Mouse (Mus musculus) G1E-ER4 (cell line): Measurements from ENCODE around the gene Nqo1. TPM values are rescaled to one million over a fixed set of nuclear protein-coding genes. Genes with fewer than 3 reads are reported as not detected.

Experiments used
- GATA1 ChIP-seq: IDR thresholded peaks from one replicate; pipeline ENCODE4 v1.8.0; 2012; ENCODE audit warnings: low read length, inconsistent platforms
- polyA plus RNA-seq: library from polyadenylated mRNA; stranded (reverse); fragments of >175 nt; gene quantifications from 2 replicates; pipeline ENCODE4 v1.2.3, GENCODE M21; 2012

The Nqo1 gene
- polyA plus RNA-seq, 1 experiment: 0.50 TPM

DNA sequence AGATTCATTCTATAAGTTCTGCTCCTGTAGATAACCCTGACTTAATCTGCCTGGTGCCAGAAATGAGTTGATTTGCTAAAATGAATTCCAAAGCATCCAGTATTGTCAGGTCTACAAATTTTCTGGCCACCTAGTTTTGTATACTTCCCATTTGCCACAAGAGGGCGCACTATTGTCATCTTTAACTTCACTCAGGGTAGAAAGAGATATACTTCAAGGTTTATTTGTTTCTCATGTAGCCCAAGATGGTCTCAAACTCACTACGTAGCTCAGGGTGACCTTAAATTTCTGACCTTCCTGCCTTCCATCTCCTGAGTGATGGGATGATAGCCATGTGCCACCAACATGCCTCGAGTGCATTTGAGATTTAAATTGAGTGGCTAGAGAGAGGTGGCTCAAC lies 16.4 kb downstream of the Nqo1 start:
- no peak for TF ChIP-seq GATA1

DNA sequence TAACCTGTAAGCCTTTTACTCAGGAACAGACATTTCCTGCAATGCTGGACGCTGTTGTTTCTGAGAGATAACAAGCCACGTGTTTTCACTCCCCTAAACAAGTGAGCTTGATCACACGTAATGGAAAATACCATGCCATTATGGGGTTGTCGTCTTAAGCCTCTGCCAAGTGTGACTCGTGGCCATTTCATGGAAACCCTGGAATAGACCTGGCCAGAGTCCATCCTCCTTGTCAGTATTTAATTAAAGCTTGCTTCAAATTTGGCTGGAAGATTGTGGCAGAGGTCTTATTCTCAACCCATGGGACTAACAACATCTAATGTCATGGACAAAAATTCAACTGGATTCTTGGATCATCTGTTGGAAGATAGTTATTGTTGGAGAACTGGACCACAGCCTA lies 16.8 kb downstream of the Nqo1 start:
- no peak for TF ChIP-seq GATA1

DNA sequence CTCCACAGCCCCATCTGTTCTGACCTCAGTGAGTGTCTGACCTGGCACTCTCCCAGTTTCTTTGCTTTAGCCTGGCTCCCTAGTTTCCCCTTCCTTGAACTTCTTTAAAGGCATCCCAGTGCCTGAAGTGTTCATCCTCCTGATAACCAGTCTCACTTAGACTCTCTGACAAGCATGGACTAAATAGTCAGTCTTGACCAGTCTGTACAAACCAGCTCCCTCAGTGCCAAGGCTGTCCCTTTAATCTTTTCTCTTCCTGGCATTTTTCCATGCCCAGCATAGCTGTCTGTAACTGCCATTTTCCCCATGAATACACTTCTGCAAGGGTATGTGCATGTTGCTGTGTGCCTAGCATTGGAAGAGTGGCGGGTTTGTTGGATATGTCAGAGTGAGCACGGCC lies 17.9 kb downstream of the Nqo1 start:
- no peak for TF ChIP-seq GATA1

DNA sequence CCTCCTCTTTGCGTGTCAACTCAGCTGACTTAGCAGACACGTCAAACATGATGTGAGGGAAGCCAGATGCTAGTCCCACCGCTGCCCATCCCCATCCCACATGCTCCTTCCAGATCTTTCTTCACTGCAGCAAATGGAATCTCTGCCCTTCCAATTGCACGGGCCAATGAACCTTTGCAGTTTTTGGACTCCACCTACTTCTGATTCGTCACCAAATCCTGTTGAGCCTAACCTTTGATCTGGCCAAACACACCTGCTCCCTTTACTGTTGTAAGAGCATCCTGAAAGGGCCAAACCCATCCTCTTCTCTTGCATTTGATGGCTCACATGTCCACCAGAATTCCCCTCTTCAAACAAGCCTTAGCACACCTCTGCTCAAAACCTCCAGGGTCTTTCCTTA lies 18.4 kb downstream of the Nqo1 start:
- TF ChIP-seq GATA1: no peak

DNA sequence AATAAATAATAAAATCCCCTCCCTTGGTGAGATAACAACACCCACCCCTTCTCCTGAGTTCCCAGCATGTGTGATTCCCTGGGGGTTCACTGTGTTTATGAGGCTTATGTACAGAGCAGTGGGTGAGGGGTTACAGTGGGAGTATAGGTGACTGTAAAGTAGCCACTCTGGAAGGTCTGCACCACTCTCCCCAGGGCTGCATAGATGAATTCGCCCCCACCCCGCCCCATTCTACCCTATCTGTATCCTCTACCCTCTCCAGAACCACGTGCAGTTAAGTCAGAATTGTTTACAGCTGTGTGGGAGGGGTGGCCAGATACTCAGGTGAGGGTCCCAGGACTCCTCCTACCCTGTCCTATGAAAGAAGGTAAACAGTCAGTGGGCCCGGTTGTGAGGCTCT lies 20.1 kb downstream of the Nqo1 start:
- no peak for TF ChIP-seq GATA1

DNA sequence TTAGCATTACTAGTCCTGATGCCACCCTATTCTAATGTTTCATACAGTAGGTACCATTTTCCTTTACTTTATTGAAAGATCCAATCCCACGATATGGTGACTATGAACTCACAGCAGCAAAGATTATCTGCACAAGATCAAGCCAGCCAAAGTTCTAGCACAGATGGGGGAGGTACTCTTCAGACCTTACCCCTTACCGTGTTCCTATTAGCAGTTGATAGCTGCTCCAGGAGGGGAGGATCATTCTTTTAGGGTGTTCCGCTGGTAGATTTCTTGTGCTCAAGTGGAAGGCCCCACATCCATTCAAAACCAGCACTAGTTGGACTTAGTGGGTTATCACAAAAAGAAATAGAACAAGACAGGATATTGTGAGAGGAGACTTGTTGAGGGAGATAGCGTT lies 21.3 kb downstream of the Nqo1 start:
- no peak for TF ChIP-seq GATA1

DNA sequence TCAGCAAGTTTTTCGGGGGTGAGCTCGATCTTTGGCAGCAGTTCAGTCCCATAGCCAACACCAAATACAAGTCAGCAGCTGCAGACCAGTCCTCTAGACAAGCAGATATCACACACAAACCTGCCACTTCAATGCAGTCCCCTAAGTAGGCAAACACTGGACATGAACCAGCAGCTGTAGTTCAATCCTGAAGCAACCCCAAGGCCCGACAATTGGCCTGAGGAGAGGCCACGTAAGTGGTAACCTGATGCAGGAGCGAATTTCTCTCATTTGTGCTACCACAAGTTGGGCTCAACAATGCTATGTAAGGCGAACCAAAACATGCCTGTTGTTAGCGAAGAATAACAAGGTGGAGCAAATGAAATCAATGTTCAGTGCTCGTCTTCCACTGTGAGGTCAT lies 22.3 kb downstream of the Nqo1 start:
- TF ChIP-seq GATA1: no peak

DNA sequence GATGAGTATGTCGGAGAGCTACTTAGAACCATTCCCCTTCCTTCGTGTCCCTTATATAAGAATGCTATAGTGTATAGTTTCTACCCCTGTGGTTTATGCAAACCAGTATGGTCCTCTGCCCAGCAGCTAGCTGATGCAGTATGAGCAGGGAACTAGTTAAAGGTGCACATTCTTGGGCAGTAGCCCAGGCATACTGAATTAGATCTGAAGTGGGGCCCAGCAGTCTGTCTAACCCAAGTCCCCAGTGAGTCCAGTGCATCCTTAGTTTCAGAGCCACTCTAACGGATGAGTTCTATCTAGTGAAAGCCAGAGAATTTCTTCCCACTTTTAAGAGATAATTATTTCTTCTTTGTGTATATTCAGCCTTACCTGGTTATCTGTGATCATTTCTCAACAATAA lies 25.7 kb downstream of the Nqo1 start:
- TF ChIP-seq GATA1: no peak

DNA sequence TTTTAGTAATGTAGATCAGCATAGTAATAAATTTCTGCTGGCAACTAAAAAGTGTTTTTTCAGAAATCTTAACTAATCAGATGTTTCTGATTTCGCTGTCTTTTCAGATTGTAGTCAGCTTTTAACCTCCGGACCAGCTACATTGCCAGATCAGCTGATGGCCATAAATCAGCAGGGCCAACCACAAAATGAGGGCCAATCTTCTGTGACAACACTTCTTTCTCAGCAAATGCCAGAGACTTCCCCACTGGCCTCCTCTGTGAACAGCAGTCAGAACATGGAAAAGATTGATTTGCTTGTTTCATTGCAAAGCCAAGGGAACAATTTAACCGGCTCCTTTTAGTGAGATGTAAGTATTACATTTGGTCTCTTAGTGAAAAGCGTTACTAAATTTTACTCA lies 32.7 kb downstream of the Nqo1 start:
- no peak for TF ChIP-seq GATA1

Other genes with a start within 250 kb of the Nqo1 start
- gene Nfat5, start 109.7 kb downstream of the Nqo1 start, polyA plus RNA-seq: 1.7 and 2.3 TPM in 2 replicates
- gene Nob1, start 21.8 kb upstream of the Nqo1 start, polyA plus RNA-seq: 48.2 and 86.9 TPM in 2 replicates
- 33.2 and 35.0 TPM in 2 replicates for gene Wwp2, start 33.2 kb upstream of the Nqo1 start, polyA plus RNA-seq
- 41.2 and 52.0 TPM in 2 replicates for gene Psmd7, start 185.3 kb upstream of the Nqo1 start, polyA plus RNA-seq